Mouse (Mus musculus): ENCODE measurements at regions not wholly inside any gene's neighbourhood (a gene's known extent, or its start where the extent isn't known, plus 50 kb on each side); places are given as distances from the start of the nearest gene placed in this dataset.

DNA sequence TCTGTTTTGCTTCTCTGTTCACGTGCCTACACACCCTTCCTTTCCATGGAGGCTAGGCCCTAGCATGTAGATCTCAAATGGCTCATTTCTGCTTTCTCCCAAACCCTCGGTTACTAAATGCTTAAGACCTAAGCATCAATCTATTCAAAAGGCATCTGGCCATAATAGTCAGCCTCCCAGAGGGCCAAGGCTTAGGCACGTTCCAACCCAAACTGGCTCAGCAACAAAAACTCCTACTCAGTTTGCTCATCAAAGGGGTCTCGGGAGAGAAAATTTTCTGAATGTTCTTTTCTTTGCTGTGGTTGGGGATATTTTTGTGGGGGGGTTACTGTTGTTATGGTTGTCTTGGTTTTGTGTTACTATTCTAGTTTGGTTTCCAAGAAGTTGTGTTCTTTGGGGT is 196.8 kb upstream of the Azi2 start:
- H3K9ac ChIP-seq (replicated peaks; ENCODE audit: low read depth), result no peak overlapping the region
- DNase-seq (ENCODE audit: low spot score), result no peak
- no peaks in the 10 kb centered on the region for H3K9me3 ChIP-seq (ENCODE audit: low read length)
- H3K4me2 ChIP-seq (replicated peaks; ENCODE audit: low read depth, low read length), result no peak overlapping the region
- ATAC-seq, result no peak
- TF ChIP-seq EP300 (IDR thresholded peaks at IDR 0.05) (no peak), CTCF (IDR thresholded peaks at IDR 0.05) (no peak)
- H3K27ac ChIP-seq (ENCODE audit: low read length), result no peak overlapping the region
- H3K4me3 ChIP-seq (ENCODE audit: low read depth, low read length), result no peak overlapping the region
- WGBS, result 78% methylated on average over 4 of the region's 4 CpGs
- no peaks in the 10 kb centered on the region for H3K36me3 ChIP-seq (ENCODE audit: insufficient read depth, low read length)
- no peaks in the 10 kb centered on the region for H3K27me3 ChIP-seq (replicated peaks; ENCODE audit: insufficient read depth, low read length)
- H3K4me1 ChIP-seq (ENCODE audit: insufficient read depth, low read depth, low read length), result no peaks in the 10 kb centered on the region

DNA sequence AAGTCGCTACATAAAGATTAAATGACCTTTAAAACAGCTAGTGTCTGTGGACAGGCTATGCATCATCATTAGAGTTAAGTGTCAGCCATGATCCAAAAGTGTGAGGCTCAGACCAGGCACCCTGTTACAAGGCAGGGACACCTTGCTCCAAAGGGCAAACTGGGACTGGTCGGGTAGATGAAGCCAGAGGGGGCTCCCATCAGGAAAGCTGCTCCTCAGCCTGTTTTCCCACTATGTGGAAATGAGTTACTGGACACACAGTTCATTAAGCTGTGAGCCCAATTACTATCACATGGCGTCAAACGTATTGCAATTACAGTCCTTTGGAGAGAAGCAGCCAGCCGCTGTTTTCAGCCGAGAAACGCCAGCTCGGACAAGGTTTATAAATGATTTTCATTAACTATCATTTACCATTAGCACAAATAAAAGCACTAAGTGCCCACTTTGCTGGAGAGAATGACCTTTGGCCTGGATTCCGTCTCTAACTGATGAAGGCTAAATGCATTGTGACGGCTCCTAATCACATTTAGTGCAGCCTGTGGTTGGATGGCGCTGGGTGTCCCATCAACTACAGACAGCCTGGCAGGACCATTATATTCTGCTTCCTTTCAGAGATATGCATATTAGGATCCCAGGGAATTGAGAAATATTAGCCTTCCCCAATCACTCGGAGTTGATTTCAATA is 203.5 kb upstream of the Azi2 start:
- Histone ChIP-seq H3K4me1 (ENCODE audit: insufficient read depth, low read depth, low read length) (no peaks in the 10 kb centered on the region), H3K27ac (ENCODE audit: low read length) (no peak overlapping the region), H3K36me3 (ENCODE audit: insufficient read depth, low read length) (no peaks in the 10 kb centered on the region), H3K9me3 (ENCODE audit: low read length) (no peaks in the 10 kb centered on the region), H3K9ac (replicated peaks; ENCODE audit: low read depth) (no peak overlapping the region), H3K27me3 (replicated peaks; ENCODE audit: insufficient read depth, low read length) (no peaks in the 10 kb centered on the region), H3K4me2 (replicated peaks; ENCODE audit: low read depth, low read length) (no peak overlapping the region), H3K4me3 (ENCODE audit: low read depth, low read length) (no peak overlapping the region)
- no peak for TF ChIP-seq CTCF (IDR thresholded peaks at IDR 0.05)
- no peak for TF ChIP-seq EP300 (IDR thresholded peaks at IDR 0.05)
- WGBS, result 73% methylated on average over 12 of the region's 12 CpGs
- ATAC-seq, result no peak
- no peak for DNase-seq (ENCODE audit: low spot score)

DNA sequence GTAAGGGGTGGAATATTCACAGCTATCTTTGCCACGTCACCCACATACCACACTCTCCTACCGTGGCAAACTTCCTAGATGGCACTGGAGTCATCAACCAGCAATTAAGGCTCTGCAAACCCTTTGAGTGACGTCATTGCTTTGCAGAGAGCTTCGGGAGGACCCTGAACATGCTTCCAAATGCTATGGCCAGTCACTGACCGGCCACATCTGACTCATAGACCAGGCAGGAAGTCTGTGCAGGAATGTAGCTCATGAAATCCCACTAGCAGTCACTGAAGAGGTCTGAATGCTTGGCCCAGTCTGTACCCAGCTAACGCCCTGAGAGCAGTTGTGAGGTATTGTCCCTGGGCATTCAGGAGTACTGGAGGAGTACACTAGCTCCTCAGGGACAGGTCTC is 203.9 kb upstream of the Rbms3 start:
- H3K9ac ChIP-seq (replicated peaks; ENCODE audit: low read depth), result no peak overlapping the region
- TF ChIP-seq CTCF (IDR thresholded peaks at IDR 0.05), result no peak
- 64% methylated on average over 6 of the region's 6 CpGs for WGBS
- no peaks in the 10 kb centered on the region for H3K9me3 ChIP-seq (ENCODE audit: low read length)
- H3K27ac ChIP-seq (ENCODE audit: low read length), result no peak overlapping the region
- H3K27me3 ChIP-seq (replicated peaks; ENCODE audit: insufficient read depth, low read length), result no peaks in the 10 kb centered on the region
- no peak overlapping the region for H3K4me2 ChIP-seq (replicated peaks; ENCODE audit: low read depth, low read length)
- DNase-seq (ENCODE audit: low spot score) (peak; percentile 10), ATAC-seq (peak; percentile 35; the same call in 1 of the 2 replicates)
- no peaks in the 10 kb centered on the region for H3K36me3 ChIP-seq (ENCODE audit: insufficient read depth, low read length)
- no peak overlapping the region for H3K4me3 ChIP-seq (ENCODE audit: low read depth, low read length)
- no peaks in the 10 kb centered on the region for H3K4me1 ChIP-seq (ENCODE audit: insufficient read depth, low read depth, low read length)

DNA sequence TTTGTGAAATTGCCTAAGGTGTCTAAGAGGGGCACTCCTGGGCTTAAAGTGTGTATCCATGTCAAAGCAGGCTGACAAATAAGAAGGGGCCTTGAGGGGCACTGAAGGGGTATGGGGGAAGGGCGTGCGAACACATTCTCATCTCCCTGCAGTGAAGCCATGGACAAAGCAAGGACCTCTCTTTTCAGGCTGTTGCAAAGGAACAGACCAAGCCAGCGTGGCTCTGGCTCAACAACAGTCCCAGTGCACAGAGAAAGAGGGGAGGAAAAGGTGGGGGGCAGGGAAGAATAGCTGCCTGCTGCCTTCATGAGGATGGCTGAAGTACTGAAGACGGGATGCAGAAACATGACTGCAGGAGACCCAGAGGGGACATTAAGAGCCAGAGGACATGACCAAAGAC is 184.9 kb upstream of the Rbms3 start:
- H3K27me3 ChIP-seq (replicated peaks; ENCODE audit: insufficient read depth, low read length), result no peaks in the 10 kb centered on the region
- no peak overlapping the region for H3K4me2 ChIP-seq (replicated peaks; ENCODE audit: low read depth, low read length)
- H3K4me3 ChIP-seq (ENCODE audit: low read depth, low read length), result no peak overlapping the region
- DNase-seq (ENCODE audit: low spot score) (no peak), ATAC-seq (no peak)
- WGBS, result 51% methylated on average over 4 of the region's 4 CpGs
- TF ChIP-seq EP300 (IDR thresholded peaks at IDR 0.05), result no peak
- no peak for TF ChIP-seq CTCF (IDR thresholded peaks at IDR 0.05)
- H3K36me3 ChIP-seq (ENCODE audit: insufficient read depth, low read length), result no peaks in the 10 kb centered on the region
- H3K27ac ChIP-seq (ENCODE audit: low read length), result no peak overlapping the region
- no peak overlapping the region for H3K9ac ChIP-seq (replicated peaks; ENCODE audit: low read depth)
- no peaks in the 10 kb centered on the region for H3K9me3 ChIP-seq (ENCODE audit: low read length)
- H3K4me1 ChIP-seq (ENCODE audit: insufficient read depth, low read depth, low read length), result no peaks in the 10 kb centered on the region; the same call in 1 of the 2 replicates

DNA sequence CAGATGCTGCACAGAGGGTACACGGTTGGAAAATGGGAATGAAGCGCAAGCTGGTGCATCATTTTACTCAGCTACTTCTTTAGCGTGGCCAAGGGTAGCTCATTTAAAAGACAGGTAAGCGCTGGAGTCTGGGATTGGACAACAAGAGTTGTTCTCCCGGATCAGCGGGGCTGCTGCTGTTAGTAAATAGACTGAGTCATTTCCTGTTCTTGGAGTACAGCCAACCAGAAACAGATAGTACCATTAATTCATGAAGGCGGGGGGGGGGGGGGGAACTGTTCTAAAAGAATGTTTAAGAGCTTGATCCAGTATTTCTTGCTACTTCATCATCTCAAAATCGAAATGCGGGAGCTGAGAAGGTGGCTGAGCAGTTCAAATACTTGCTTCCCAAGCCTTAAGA is 183.5 kb upstream of the Rbms3 start:
- Histone ChIP-seq H3K4me3 (ENCODE audit: low read depth, low read length) (no peak overlapping the region), H3K9me3 (ENCODE audit: low read length) (no peaks in the 10 kb centered on the region), H3K9ac (replicated peaks; ENCODE audit: low read depth) (no peak overlapping the region), H3K4me1 (ENCODE audit: insufficient read depth, low read depth, low read length) (no peaks in the 10 kb centered on the region; the same call in 1 of the 2 replicates), H3K36me3 (ENCODE audit: insufficient read depth, low read length) (no peaks in the 10 kb centered on the region), H3K27ac (ENCODE audit: low read length) (no peak overlapping the region), H3K4me2 (replicated peaks; ENCODE audit: low read depth, low read length) (no peak overlapping the region), H3K27me3 (replicated peaks; ENCODE audit: insufficient read depth, low read length) (no peaks in the 10 kb centered on the region)
- WGBS, result 51% methylated on average over 9 of the region's 9 CpGs
- DNase-seq (ENCODE audit: low spot score) (peak; percentile 60), ATAC-seq (no peak)
- TF ChIP-seq CTCF (IDR thresholded peaks at IDR 0.05), result no peak
- TF ChIP-seq EP300 (IDR thresholded peaks at IDR 0.05), result no peak

DNA sequence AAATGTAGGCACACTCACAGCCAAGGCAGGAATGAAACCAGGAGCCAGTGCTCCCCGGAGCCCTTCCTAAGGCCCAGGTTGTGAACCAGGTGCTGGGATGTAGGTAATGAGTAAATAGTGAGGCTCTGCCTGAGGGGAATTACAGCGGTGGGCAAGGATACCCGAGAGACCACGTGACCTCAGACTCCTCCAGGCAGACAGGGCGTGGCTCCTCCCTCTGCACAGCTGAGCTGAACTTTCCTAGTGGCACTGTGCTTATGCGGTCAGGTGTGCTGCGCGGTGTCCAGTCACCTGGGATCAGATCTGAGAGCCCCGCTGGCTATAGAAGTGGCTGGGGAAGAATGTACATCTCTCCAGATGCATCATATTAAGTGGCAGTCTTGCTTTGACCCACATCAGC is 176.1 kb upstream of the Rbms3 start:
- ATAC-seq (no peak), DNase-seq (ENCODE audit: low spot score) (no peak)
- H3K4me3 ChIP-seq (ENCODE audit: low read depth, low read length), result no peak overlapping the region
- no peaks in the 10 kb centered on the region for H3K36me3 ChIP-seq (ENCODE audit: insufficient read depth, low read length)
- H3K9me3 ChIP-seq (ENCODE audit: low read length), result no peaks in the 10 kb centered on the region
- no peaks in the 10 kb centered on the region for H3K27me3 ChIP-seq (replicated peaks; ENCODE audit: insufficient read depth, low read length)
- WGBS, result 59% methylated on average over 9 of the region's 9 CpGs
- H3K9ac ChIP-seq (replicated peaks; ENCODE audit: low read depth), result no peak overlapping the region
- no peak overlapping the region for H3K4me2 ChIP-seq (replicated peaks; ENCODE audit: low read depth, low read length)
- no peaks in the 10 kb centered on the region for H3K4me1 ChIP-seq (ENCODE audit: insufficient read depth, low read depth, low read length)
- H3K27ac ChIP-seq (ENCODE audit: low read length), result no peak overlapping the region
- TF ChIP-seq EP300 (IDR thresholded peaks at IDR 0.05) (no peak), CTCF (IDR thresholded peaks at IDR 0.05) (no peak)

DNA sequence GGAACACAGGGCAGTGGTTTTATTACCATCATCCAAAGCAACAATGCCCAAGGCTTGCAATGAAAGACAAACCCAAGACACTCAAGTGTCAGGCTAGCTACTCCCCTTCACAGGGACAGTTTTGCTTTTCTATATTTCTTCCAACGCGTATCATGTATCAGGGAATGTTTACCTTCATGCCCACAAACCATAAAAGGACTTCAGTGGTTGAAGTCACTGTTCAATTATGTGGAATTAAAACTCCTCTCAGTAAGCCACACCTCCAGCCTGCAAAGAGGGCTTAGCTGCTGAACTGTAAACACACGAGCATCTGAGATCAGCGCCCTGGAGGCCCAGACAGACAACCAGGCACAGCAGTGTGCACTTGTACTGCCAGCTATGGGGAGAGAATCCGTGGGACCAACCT is 154.5 kb upstream of the Rbms3 start:
- Histone ChIP-seq H3K4me1 (ENCODE audit: insufficient read depth, low read depth, low read length) (no peaks in the 10 kb centered on the region), H3K9ac (replicated peaks; ENCODE audit: low read depth) (no peak overlapping the region), H3K4me3 (ENCODE audit: low read depth, low read length) (no peak overlapping the region), H3K27ac (ENCODE audit: low read length) (no peak overlapping the region), H3K9me3 (ENCODE audit: low read length) (no peaks in the 10 kb centered on the region), H3K4me2 (replicated peaks; ENCODE audit: low read depth, low read length) (no peak overlapping the region), H3K36me3 (ENCODE audit: insufficient read depth, low read length) (no peaks in the 10 kb centered on the region), H3K27me3 (replicated peaks; ENCODE audit: insufficient read depth, low read length) (no peaks in the 10 kb centered on the region)
- ATAC-seq, result no peak
- TF ChIP-seq EP300 (IDR thresholded peaks at IDR 0.05), result no peak
- TF ChIP-seq CTCF (IDR thresholded peaks at IDR 0.05), result no peak
- no peak for DNase-seq (ENCODE audit: low spot score)
- 39% methylated on average over 5 of the region's 5 CpGs for WGBS

Data from lung, postnatal 0 days (tissue).